Mouse (Mus musculus) erythroid progenitor cell, adult 5-6 weeks (primary cell): Measurements from ENCODE around the gene Uhrf1bp1l. TPM values are rescaled to one million over a fixed set of nuclear protein-coding genes. Genes with fewer than 3 reads are reported as not detected.

Experiments
- ATAC-seq: replicated peaks from 2 replicates; pipeline ENCODE4 v1.8.0; 2016; ENCODE audit warnings: moderate number of reproducible peaks, mild to moderate bottlenecking, moderate TSS enrichment, inconsistent platforms; ENCODE audit not compliant: poor library complexity, low FRiP score, severe bottlenecking
- total RNA-seq, 2 experiments: library from RNA; stranded (forward) in 1 of 2; stranded (reverse) in 1 of 2; fragments of 150-400 nt in 1 of 2; fragments of 186-747, 209-891 nt in 1 of 2; gene quantifications; 2 replicates each; pipeline versions ENCODE4 v1.2.3 to v1.2.4; 2015 to 2017; ENCODE audit warnings: low replicate concordance in 2 of 2

The Uhrf1bp1l gene
- total RNA-seq, 2 experiments from 2014 or later: 5.5 to 9.6 TPM

DNA sequence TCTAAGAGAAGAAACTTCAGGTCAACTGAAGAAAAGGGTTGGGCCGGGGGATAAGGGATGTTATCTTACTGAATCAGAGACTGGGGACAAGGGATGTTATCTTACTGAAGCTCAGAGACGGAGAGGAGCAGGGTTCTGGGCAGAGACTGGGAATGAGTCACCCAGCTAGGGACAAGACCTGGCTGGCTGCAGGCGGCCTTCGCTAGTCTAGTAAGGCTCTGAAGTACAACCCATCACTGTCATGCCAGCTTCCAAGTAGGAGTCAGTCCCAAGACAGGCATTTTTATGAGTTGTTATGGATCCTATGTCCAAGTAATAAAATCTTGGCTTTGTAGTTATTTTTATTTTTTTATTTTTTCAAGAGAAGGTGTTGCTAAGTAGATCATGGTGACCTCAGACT is 1.5 kb upstream of the Uhrf1bp1l start:
- no peak for ATAC-seq

DNA sequence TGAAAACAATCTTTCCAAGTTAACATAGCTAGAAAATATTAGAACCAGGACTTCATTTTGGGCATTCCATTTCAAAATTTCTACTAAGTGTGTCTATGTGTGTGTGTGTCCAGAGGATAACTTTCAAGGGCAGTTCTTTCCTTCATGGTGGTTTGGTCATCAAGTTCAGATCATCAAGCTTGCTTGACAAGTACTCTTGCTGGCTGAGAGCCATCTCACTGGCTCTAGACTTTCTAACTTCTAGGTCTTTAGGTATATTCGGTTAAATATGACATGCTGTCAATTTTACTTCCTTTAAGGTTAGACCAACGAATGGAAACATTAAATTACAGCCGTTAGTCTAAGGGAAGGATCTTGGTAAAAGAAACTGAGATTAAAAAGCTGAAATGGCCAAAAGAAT is 450 bp upstream of the Uhrf1bp1l start:
- ATAC-seq: 0 out of 2 replicates have a peak, but pooled peaks have one; percentile 13

- ATAC-seq: no peak
Observed at GRCm38 (mm10) chr10:89745666-89746020, 852 bp downstream of the Uhrf1bp1l start.

- no peak for ATAC-seq
Observed at GRCm38 (mm10) chr10:89746581-89746980, 1.8 kb downstream of the Uhrf1bp1l start.

- ATAC-seq: no peak
Observed at GRCm38 (mm10) chr10:89747221-89747905, 2.6 kb downstream of the Uhrf1bp1l start.

DNA sequence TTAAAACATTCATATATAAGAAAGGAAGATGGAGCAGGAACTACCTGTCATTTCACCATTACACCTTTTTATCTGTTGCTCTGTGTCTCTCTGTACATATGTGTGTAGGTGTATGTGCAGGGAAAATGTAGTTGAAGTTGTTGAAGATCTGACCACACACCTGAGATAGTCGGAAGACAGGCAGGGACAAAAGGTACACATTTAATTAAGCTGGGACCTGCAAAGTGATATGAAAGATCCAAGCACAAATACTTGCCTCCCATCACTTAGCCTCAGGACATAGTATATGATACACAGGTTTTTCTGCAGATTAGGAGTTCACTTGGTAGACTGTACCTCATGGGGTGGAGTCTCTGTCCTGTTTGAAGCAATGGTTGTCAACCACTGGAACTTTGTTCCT is 3.1 kb downstream of the Uhrf1bp1l start:
- no peak for ATAC-seq

DNA sequence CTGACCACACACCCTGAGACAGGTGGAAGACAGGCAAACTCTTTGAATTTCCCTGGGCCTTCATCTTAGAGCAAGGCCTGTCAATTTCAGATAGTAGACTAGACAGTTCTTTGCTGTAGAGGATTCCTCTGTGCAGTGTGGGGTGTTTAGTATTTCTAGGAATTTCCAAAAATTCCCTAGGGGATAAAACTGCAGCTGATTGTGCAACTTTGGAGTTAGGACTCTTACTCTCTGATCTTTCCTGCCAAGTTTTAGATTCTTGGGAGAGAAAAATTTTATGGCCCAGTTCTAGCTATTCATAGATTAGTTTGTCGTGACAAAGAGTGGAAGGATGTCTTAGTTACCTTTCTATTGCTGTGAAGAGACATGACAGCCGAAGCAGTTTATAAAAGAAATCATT is 3.8 kb downstream of the Uhrf1bp1l start:
- no peak for ATAC-seq

- ATAC-seq: no peak
Observed at GRCm38 (mm10) chr10:89751069-89751468, 6.3 kb downstream of the Uhrf1bp1l start.

- ATAC-seq: no peak
Observed at GRCm38 (mm10) chr10:89755231-89755630, 10.4 kb downstream of the Uhrf1bp1l start.

DNA sequence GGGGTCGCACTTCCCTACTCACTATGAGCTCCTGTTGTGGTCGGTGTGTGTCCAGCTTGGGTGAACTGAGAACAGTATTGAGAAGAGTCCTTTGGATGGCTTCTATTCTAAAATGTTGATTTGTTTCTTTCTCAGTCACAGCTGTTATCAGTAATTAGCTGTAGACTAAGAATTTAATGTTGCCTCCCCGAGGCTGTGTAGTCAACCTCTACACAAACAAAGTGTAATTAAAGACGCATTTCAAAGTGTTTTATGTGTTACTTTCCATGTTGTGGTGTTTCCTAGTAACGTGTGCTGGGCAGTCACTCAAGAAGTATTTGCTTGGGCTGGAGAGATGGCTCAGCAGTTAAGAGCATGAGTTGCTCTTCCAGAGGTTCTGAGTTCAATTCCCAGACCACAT is 16.0 kb downstream of the Uhrf1bp1l start:
- ATAC-seq: no peak

GRCm38 (mm10) chr10:89764457-89765121 is 19.8 kb downstream of the Uhrf1bp1l start:
- no peak for ATAC-seq

DNA sequence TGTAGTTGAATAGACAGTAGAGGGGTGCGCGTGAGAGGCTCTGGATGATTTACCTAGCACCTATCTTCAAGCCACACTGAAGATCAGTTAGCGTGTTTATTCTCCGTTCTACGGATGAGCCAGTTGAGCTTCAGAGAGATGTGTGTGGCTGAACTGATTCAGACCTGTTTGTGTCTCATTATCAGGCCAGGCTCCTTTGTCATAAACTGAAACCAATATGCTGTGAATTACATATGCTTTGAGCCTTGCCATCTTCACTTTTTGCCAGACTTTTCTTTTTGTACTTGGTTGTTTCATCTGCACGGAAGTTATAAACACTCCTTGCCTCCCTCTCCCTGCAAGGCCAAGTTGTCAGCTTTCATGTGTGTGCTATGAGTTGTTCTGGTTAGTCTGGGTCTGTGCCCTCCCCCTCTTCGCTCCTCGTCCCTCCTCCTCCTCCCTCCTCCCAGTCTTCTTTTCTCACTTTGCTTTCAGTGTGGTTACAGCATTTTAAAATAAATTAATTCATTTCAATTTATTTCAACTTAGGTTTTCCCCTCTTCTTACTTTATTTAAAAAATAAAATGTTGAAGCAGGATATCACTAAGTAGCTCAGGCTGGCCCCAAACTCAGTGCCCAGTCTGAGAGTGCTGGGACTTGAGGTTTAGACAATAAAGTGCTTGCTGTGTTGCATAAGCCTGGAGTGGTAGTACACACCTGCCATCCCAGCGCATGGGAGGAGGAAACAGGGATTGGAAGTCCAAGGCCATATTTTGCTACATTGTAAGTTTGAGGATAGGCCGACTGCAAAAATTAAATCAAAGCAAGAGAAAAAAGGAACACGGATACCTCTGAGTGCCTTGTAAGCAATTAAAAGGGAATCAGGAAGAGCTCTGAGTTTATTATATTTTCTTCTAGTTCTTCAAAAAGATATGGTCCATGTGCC is 21.3 kb downstream of the Uhrf1bp1l start:
- ATAC-seq: no peak

GRCm38 (mm10) chr10:89768352-89769020 is 23.7 kb downstream of the Uhrf1bp1l start:
- ATAC-seq: no peak

- ATAC-seq: no peak
Observed at GRCm38 (mm10) chr10:89769096-89769495, 24.3 kb downstream of the Uhrf1bp1l start.

DNA sequence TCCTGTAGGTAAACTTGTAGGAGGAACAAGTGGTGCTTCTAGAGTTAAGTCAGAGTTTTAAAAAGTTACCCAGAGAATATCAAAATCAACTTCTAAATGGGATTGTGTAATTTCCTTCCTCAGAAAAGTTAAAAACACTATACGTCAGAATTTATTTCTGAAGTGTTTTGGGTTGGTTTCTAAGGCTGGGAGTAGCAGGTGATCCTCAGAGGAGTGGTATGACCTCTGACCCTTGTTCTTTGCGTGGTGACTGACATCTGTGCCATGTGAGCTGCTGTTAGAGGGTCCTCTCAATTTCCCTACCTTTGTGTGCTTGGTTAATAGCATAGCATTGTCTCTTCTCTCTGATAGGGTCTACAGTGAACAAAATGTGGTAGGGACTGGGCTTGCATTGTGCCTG is 27.1 kb downstream of the Uhrf1bp1l start:
- ATAC-seq: no peak

DNA sequence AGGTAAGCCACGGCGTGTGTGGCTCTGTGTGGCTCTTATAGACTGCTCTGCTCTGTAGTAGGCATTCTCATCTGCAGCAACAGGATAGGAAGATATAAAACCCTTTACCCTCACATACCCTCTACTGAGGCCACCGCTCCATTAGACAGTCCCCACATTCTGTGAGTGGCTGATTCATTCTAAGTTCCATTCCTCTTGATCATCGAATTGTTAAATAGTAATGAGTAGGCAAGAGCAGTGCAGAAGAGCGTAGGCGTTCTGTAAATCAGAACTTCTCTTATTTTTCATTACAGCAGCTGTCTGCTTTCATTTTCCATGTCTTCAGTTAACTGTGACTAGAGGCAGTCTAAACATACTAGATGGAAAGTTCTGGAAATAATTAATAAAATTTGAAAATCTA is 31.2 kb downstream of the Uhrf1bp1l start:
- no peak for ATAC-seq

DNA sequence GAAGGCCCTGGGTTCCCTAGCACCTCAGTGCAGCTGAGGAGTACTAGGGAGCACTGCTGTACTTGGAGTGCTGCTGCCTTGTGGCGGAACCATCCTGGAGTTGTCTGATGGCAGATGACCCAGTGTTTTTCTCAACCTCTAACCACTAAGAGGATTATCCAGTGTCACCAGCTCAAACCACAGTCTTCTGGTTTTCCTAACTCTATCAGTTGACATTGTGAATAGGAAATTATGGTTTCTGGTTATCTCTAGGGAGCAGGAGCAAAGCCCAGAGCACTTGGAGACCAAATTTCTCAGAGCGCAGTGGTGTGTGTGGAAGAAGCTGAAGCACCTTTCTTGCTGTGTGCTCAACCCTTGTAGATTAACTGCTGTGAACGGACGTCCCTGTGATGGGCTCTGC is 47.1 kb downstream of the Uhrf1bp1l start:
- ATAC-seq: no peak

DNA sequence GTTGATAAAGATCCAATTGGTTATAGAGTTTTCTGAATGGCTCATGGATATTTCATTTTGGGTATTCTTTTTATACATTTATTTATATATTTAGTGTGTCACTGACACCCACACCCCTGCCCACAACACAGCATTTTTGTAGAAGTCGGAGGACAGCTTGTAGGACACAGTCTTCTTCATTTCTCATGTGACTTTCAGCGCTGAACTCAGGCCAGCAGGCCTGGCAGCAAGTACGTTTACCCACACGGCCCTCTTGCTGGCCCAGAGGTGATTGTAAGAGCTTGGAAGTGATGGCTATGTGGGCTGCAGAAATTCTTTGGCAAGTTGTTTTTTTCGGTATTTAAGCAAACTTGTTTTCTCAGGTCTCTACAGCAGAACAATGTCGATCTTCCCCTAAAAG is 49.3 kb downstream of the Uhrf1bp1l start:
- ATAC-seq: no peak

GRCm38 (mm10) chr10:89819146-89819545 is 74.4 kb downstream of the Uhrf1bp1l start:
- no peak for ATAC-seq

GRCm38 (mm10) chr10:89823906-89824305 is 79.1 kb downstream of the Uhrf1bp1l start:
- 0 out of 2 replicates have a peak, but pooled peaks have one; percentile 42 for ATAC-seq
